Mouse (Mus musculus) small intestine, adult 2 months (tissue): Measurements from ENCODE around the gene Ak2.

Source experiments
- CTCF ChIP-seq: fragments of 200-500 bp; IDR thresholded peaks from 2 replicates; pipeline ENCODE4 v1.5.1; 2012; ENCODE audit warnings: low read depth, mild to moderate bottlenecking, control low read depth, inconsistent platforms, low read length, moderate library complexity, mixed read lengths; ENCODE audit not compliant: insufficient replicate concordance, insufficient read length; ENCODE audit errors: extremely low read depth
- POLR2A ChIP-seq: fragments of 200-500 bp; IDR thresholded peaks from 2 replicates; pipeline ENCODE4 v1.6.1; 2012; ENCODE audit warnings: low read depth, mild to moderate bottlenecking, control low read depth, inconsistent platforms, low read length, moderate library complexity

DNA sequence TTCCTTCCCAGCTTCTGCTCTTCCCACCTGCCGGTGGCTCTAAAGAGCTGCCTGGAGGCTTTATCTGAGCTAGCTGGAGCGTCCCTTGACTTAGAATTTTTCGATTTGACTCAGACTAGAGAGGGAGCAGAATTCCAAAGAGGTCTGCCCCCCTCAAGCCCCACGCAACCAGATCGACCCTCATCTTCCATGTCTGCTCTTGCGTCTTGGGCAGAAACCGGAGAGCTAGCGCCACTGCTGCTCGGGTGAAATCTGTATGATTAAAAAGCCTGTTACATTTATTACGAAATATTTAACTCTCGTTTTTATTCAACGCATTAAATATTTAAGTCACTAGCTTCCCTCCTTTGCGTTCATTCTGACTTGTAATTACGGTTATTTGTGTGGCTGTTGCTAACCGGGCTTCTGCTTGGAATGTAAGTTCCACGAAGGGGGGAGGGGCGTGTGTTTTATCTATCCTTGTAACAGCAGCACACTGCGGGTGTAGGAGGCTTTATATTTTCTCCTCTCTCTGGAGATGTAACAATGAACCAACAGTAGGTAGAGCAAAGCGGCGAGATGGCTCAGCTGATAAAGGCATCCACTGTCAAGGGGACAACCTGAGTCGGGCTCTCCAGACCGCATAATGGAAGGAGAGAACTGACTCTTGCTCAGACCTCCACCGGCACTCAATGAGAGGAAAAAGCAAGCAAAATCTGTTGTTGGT is 57.7 kb downstream of the Ak2 start:
- TF ChIP-seq POLR2A (no peak), CTCF (peak; percentile 29; the same call in 1 of the 2 replicates)
